Mouse (Mus musculus) heart, adult 2 months (tissue): ENCODE measurements around the gene Dlk1. TPM values are rescaled to one million over a fixed set of nuclear protein-coding genes. Genes with fewer than 3 reads are reported as not detected.

Source experiments
- DNase-seq, 2 experiments: peaks; one replicate each; pipeline ENCODE4 v3.0.0; 2021
- H3K27ac ChIP-seq: fragments of 200-600 bp; 2 replicates; pipeline ENCODE4 v1.8.1; 2022
- H3K27me3 ChIP-seq: fragments of 200-500 bp; 2 replicates; pipeline ENCODE4 v1.6.1; 2012; ENCODE audit warnings: mild to moderate bottlenecking, low read length, inconsistent platforms, mixed read lengths; ENCODE audit not compliant: control insufficient read depth, insufficient read depth
- H3K36me3 ChIP-seq: fragments of 200-500 bp; 2 replicates; pipeline ENCODE4 v1.6.1; 2012; ENCODE audit warnings: low read length, inconsistent platforms; ENCODE audit not compliant: control insufficient read depth, insufficient read depth
- H3K4me1 ChIP-seq: fragments of 200-500 bp; 2 replicates; pipeline ENCODE4 v1.6.1; 2011; ENCODE audit warnings: low read length; ENCODE audit not compliant: control insufficient read depth, insufficient read depth
- H3K4me3 ChIP-seq: fragments of 200-600 bp; 2 replicates; pipeline ENCODE4 v1.8.1; 2022
- H3K79me2 ChIP-seq: fragments of 200-500 bp; replicated peaks from 2 replicates; pipeline ENCODE4 v1.6.1; 2012; ENCODE audit warnings: mild to moderate bottlenecking, inconsistent platforms, low read length, moderate library complexity, mixed read lengths; ENCODE audit not compliant: control insufficient read depth, insufficient read depth
- H3K9ac ChIP-seq: fragments of 200-500 bp; 2 replicates; pipeline ENCODE4 v1.6.1; 2012; ENCODE audit warnings: low read depth, mild to moderate bottlenecking, control low read depth, inconsistent platforms, low read length, mixed read lengths
- CTCF ChIP-seq: fragments of 200-600 bp; IDR thresholded peaks from 2 replicates; pipeline ENCODE4 v1.8.1; 2022; ENCODE audit warnings: antibody characterized with exemption, mild to moderate bottlenecking, moderate library complexity
- EP300 ChIP-seq: fragments of 200-500 bp; IDR thresholded peaks from 2 replicates; pipeline ENCODE4 v1.6.1; 2011; ENCODE audit warnings: low read depth, low read length, control low read depth; ENCODE audit not compliant: insufficient read depth
- POLR2A ChIP-seq: fragments of 200-500 bp; IDR thresholded peaks from 2 replicates; pipeline ENCODE4 v1.6.1; 2011; ENCODE audit warnings: mild to moderate bottlenecking, low read depth, low read length, control low read depth; ENCODE audit not compliant: insufficient read depth
- WGBS: fragments of 180-500 bp; shearing (Covaris S2); methylation state at CpG from one replicate; pipeline ENCODE4 v1.1.7; 2018; 5-methylcytosine and 5-hydroxymethylcytosine counted together
- intact Hi-C: fragments of 180-260 bp; cut with DNase I; formaldehyde crosslinking; loops from one replicate; pipeline ENCODE4 v1.15.1; 2025
- polyA plus RNA-seq: library from polyadenylated mRNA; depleted of rRNA; stranded (reverse); fragments of >200 nt; gene quantifications from 2 replicates; pipeline ENCODE4 v1.2.3, GENCODE M21; 2012
- total RNA-seq, 2 experiments: library from RNA; stranded (reverse); gene quantifications; 2 replicates each; pipeline ENCODE4 v1.2.3; 2021

Dlk1 gene
- total and polyA plus RNA-seq, 3 experiments: 0.23 to 0.90 TPM; not detected in 1

- DNase-seq: no peak
- no peak overlapping the region for H3K4me3 ChIP-seq
- intact Hi-C loops: no loop called here
- H3K27ac ChIP-seq: no peak overlapping the region
- WGBS: 64% methylated on average over 8 of the region's 8 CpGs
- no peaks in the 10 kb centered on the region for H3K79me2 ChIP-seq
- TF ChIP-seq POLR2A (no peak), EP300 (no peak), CTCF (no peak)
- no peak overlapping the region for H3K9ac ChIP-seq
- H3K27me3 ChIP-seq: no peaks in the 10 kb centered on the region
- no peaks in the 10 kb centered on the region for H3K36me3 ChIP-seq
- no peaks in the 10 kb centered on the region for H3K4me1 ChIP-seq
Measured at GRCm38 (mm10) chr12:109412071-109412440, 40.6 kb upstream of the Dlk1 start.

- no peaks in the 10 kb centered on the region for H3K27me3 ChIP-seq
- TF ChIP-seq POLR2A (no peak), EP300 (no peak), CTCF (no peak)
- H3K9ac ChIP-seq: no peak overlapping the region
- H3K27ac ChIP-seq: no peak overlapping the region
- no peak for DNase-seq
- H3K4me1 ChIP-seq: no peaks in the 10 kb centered on the region
- intact Hi-C loops: no loop called here
- no peak overlapping the region for H3K4me3 ChIP-seq
- 43% methylated on average over 5 of the region's 5 CpGs for WGBS
- H3K36me3 ChIP-seq: no peaks in the 10 kb centered on the region
- H3K79me2 ChIP-seq: no peaks in the 10 kb centered on the region
Measured at GRCm38 (mm10) chr12:109412675-109413074, 39.9 kb upstream of the Dlk1 start.

GRCm38 (mm10) chr12:109413321-109413720 lies 39.3 kb upstream of the Dlk1 start:
- no peak overlapping the region for H3K4me3 ChIP-seq
- no peak overlapping the region for H3K9ac ChIP-seq
- no peaks in the 10 kb centered on the region for H3K79me2 ChIP-seq
- H3K27ac ChIP-seq: no peak overlapping the region
- WGBS: 60% methylated on average over 4 of the region's 4 CpGs
- TF ChIP-seq POLR2A (no peak), EP300 (no peak), CTCF (no peak)
- no peaks in the 10 kb centered on the region for H3K36me3 ChIP-seq
- H3K27me3 ChIP-seq: no peaks in the 10 kb centered on the region
- intact Hi-C loops: no loop called here
- no peak for DNase-seq
- H3K4me1 ChIP-seq: no peaks in the 10 kb centered on the region

- Histone ChIP-seq H3K9ac (no peak overlapping the region), H3K4me1 (no peaks in the 10 kb centered on the region), H3K27me3 (no peaks in the 10 kb centered on the region), H3K36me3 (no peaks in the 10 kb centered on the region), H3K27ac (no peak overlapping the region), H3K4me3 (no peak overlapping the region), H3K79me2 (no peaks in the 10 kb centered on the region)
- TF ChIP-seq POLR2A (no peak), EP300 (no peak), CTCF (no peak)
- no peak for DNase-seq
- WGBS: 70% methylated on average over 5 of the region's 5 CpGs
- intact Hi-C loops: no loop called here
Measured at GRCm38 (mm10) chr12:109416681-109417080, 35.9 kb upstream of the Dlk1 start.

GRCm38 (mm10) chr12:109417476-109418201 lies 35.0 kb upstream of the Dlk1 start:
- H3K36me3 ChIP-seq: no peaks in the 10 kb centered on the region
- no peak for DNase-seq
- no peaks in the 10 kb centered on the region for H3K4me1 ChIP-seq
- 53% methylated on average over 14 of the region's 14 CpGs for WGBS
- no peaks in the 10 kb centered on the region for H3K27me3 ChIP-seq
- H3K27ac ChIP-seq: no peak overlapping the region
- no peak overlapping the region for H3K9ac ChIP-seq
- no peaks in the 10 kb centered on the region for H3K79me2 ChIP-seq
- H3K4me3 ChIP-seq: no peak overlapping the region
- TF ChIP-seq EP300: no peak
- no peak for TF ChIP-seq CTCF
- no peak for TF ChIP-seq POLR2A
- intact Hi-C loops: no loop called here

GRCm38 (mm10) chr12:109420006-109420405 lies 32.6 kb upstream of the Dlk1 start:
- no peak overlapping the region for H3K9ac ChIP-seq
- DNase-seq: no peak
- intact Hi-C loops: no loop called here
- no peaks in the 10 kb centered on the region for H3K79me2 ChIP-seq
- no peak for TF ChIP-seq POLR2A
- TF ChIP-seq CTCF: no peak
- TF ChIP-seq EP300: no peak
- H3K4me1 ChIP-seq: no peaks in the 10 kb centered on the region
- H3K36me3 ChIP-seq: no peaks in the 10 kb centered on the region
- peaks cover 2% of the 10 kb centered on the region; the same call in 1 of the 2 replicates for H3K27me3 ChIP-seq
- WGBS: 42% methylated on average over 12 of the region's 12 CpGs
- no peak overlapping the region for H3K4me3 ChIP-seq
- H3K27ac ChIP-seq: no peak overlapping the region
